Mouse (Mus musculus) forebrain, embryonic 11.5 days (tissue): ENCODE measurements at regions not wholly inside any gene's neighbourhood (a gene's known extent, or its start where the extent isn't known, plus 50 kb on each side); places are given as distances from the start of the nearest gene placed in this dataset.
A peak's percentile ranks its signal among the peaks of the same experiment; 100 is the strongest.

Experiments used
- ATAC-seq: fragments of 200-750 bp; cut with Nextera tagmentation; replicated peaks from 2 replicates; pipeline ENCODE4 v1.8.0; 2017; ENCODE audit warnings: moderate TSS enrichment; ENCODE audit not compliant: low FRiP score
- DNase-seq: peaks from one replicate; pipeline ENCODE4 v3.0.0-alpha.2; 2017; ENCODE audit warnings: low spot score
- H3K27ac ChIP-seq: fragments of 300-500 bp; sonication (generic); 2 replicates; pipeline ENCODE4 v1.5.1; 2014; ENCODE audit warnings: low read depth, low read length
- H3K27me3 ChIP-seq: fragments of 300-500 bp; sonication (generic); 2 replicates; pipeline ENCODE4 v1.6.1; 2014; ENCODE audit warnings: mild to moderate bottlenecking, low read length, mixed read lengths; ENCODE audit not compliant: control insufficient read depth, insufficient read depth
- H3K36me3 ChIP-seq: fragments of 300-500 bp; sonication (generic); 2 replicates; pipeline ENCODE4 v1.6.1; 2014; ENCODE audit warnings: mild to moderate bottlenecking, low read length, moderate library complexity, mixed read lengths; ENCODE audit not compliant: control insufficient read depth, insufficient read depth
- H3K4me1 ChIP-seq: fragments of 300-500 bp; sonication (generic); replicated peaks from 2 replicates; pipeline ENCODE4 v1.6.1; 2014; ENCODE audit warnings: low read length, mixed read lengths; ENCODE audit not compliant: control insufficient read depth, insufficient read depth
- H3K4me2 ChIP-seq: fragments of 300-500 bp; sonication (generic); 2 replicates; pipeline ENCODE4 v1.6.1; 2014; ENCODE audit warnings: low read depth, mild to moderate bottlenecking, low read length, moderate library complexity, mixed read lengths; ENCODE audit not compliant: severe bottlenecking
- H3K4me3 ChIP-seq: fragments of 300-500 bp; sonication (generic); 2 replicates; pipeline ENCODE4 v1.5.1; 2014; ENCODE audit warnings: low read depth, low read length
- H3K9ac ChIP-seq: fragments of 300-500 bp; sonication (generic); 2 replicates; pipeline ENCODE4 v1.6.1; 2014; ENCODE audit warnings: low read length
- H3K9me3 ChIP-seq: fragments of 300-500 bp; sonication (generic); 2 replicates; pipeline ENCODE4 v1.6.1; 2016; ENCODE audit warnings: low read length, mixed read lengths; ENCODE audit not compliant: control insufficient read depth
- WGBS: fragments of 180-500 bp; shearing (Covaris S2); extraction: QIAGEN DNeasy Blood & Tissue Kit; methylation state at CpG from one replicate; pipeline ENCODE4 v1.1.7; 2014; 5-methylcytosine and 5-hydroxymethylcytosine counted together

DNA sequence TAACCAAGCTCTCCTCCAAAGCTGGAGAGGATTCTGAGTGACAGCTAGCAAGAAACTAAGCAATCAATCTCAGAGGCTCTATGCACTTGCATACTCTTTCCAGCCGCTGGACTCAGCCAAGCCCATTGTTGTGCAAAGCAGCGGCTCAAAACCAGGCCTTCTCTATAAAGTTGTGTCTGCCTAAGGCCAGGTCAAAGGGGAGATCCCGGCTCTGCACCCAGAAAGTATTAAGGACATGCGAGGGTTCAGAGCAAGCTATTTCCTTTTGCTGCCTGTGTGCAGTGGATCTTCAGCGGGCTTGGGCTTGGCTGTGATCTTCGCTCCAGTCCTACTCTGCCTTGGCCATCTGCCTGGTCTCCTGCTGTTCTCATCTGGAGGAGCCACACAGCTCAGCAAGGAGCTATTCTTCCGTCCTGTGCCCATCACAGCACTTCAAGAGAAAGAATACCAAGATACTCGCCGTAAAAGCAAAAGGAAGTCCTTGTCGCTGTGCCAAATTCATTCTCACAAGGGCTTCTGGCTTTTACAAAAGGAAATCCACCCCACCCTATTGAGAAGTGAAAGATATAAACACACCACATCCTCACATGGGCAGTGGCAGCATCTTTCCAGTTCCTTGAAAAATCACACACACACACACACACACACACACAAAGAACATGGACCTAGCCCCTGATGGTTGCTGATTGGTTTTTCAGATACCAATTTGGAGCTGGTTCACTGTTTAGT lies 646.6 kb downstream of the Adgrl2 start:
- DNase-seq (peak; percentile 68), ATAC-seq (peak; percentile 84)
- H3K27me3 ChIP-seq = no peaks in the 10 kb centered on the region
- H3K4me1 ChIP-seq = peaks cover 5% of the 10 kb centered on the region; the same call in 1 of the 2 replicates
- no peak overlapping the region for H3K4me3 ChIP-seq
- H3K9me3 ChIP-seq = no peaks in the 10 kb centered on the region
- H3K27ac ChIP-seq = peak overlapping the region; percentile 25; the same call in 1 of the 2 replicates
- no peaks in the 10 kb centered on the region for H3K36me3 ChIP-seq
- WGBS = 3% methylated on average over 10 of the region's 10 CpGs
- H3K9ac ChIP-seq = no peak overlapping the region
- H3K4me2 ChIP-seq = peak overlapping the region; percentile 12; the same call in 1 of the 2 replicates

DNA sequence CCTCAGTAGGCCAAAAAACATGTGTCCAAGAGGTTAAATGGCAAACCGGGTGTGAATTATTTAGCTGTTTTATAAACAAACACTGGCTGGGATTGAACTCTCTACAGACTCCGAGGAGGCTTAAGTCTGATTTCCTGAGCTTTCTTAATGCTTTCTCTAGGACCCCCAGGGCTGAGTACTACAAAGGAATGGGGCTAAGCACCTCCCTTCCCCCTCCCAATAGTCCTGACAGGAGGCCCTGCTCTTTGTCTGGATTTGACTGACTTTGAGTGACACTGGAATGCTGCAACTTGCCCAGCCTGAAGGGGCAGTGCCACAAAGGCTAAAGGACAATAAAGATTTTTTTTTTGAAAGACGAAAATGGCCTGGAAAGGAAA lies 647.1 kb downstream of the Adgrl2 start:
- peak; percentile 64 for DNase-seq
- H3K9ac ChIP-seq = no peak overlapping the region
- WGBS = 0% methylated on average over 3 of the region's 3 CpGs
- peak overlapping the region; percentile 25 for H3K27ac ChIP-seq
- no peak overlapping the region for H3K4me3 ChIP-seq
- no peaks in the 10 kb centered on the region for H3K27me3 ChIP-seq
- H3K4me2 ChIP-seq = no peak overlapping the region; the same call in 1 of the 2 replicates
- peak; percentile 93 for ATAC-seq
- H3K4me1 ChIP-seq = peaks cover 5% of the 10 kb centered on the region; the same call in 1 of the 2 replicates
- H3K9me3 ChIP-seq = no peaks in the 10 kb centered on the region
- no peaks in the 10 kb centered on the region for H3K36me3 ChIP-seq

DNA sequence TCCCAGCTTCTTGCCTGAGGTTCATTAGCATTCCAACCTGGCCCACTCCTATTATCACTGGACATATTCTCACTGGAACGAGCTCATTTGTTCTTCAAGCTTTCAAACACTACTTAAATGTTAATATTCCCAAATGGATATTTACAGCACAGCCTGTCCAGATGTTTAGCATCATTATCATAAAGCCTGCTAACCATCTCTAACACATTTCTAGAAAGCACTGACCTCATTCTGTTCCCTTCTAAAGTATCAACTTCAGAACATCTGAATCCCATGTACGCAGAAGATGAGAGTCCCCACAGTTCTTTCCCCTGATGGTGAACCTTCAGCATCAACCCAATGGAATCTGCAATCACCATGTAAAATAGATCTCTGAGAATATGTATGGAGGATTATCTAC lies 651.1 kb downstream of the Adgrl2 start:
- H3K27ac ChIP-seq = no peak overlapping the region
- H3K9ac ChIP-seq = no peak overlapping the region
- H3K9me3 ChIP-seq = no peaks in the 10 kb centered on the region
- DNase-seq = no peak
- no peaks in the 10 kb centered on the region for H3K36me3 ChIP-seq
- peaks cover 5% of the 10 kb centered on the region; the same call in 1 of the 2 replicates for H3K4me1 ChIP-seq
- no peak overlapping the region for H3K4me3 ChIP-seq
- ATAC-seq = no peak
- H3K4me2 ChIP-seq = no peak overlapping the region
- no peaks in the 10 kb centered on the region for H3K27me3 ChIP-seq
- 82% methylated on average over 2 of the region's 2 CpGs for WGBS

DNA sequence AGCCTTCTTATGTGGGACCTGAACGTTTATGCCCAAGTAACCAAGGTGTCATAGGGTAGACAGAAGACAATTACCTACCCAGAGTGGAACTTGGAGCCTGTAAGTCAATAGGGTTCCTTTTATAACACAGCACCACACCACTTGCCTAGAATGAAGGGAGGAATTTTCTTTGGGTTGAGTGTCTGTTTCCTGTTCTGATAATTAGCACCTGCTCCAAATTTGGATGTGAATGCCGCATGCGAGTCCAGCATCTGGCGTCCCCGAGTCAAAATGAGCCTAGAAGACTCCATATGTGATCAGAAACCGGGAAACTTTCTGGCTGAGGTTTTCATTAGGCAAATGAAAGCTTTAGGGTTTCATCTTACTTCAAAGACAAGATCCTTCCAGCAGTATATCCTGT lies 653.7 kb downstream of the Adgrl2 start:
- Histone ChIP-seq H3K36me3 (no peaks in the 10 kb centered on the region), H3K27ac (no peak overlapping the region), H3K4me3 (no peak overlapping the region), H3K4me2 (no peak overlapping the region), H3K9me3 (no peaks in the 10 kb centered on the region), H3K9ac (no peak overlapping the region), H3K27me3 (no peaks in the 10 kb centered on the region), H3K4me1 (no peaks in the 10 kb centered on the region)
- WGBS = 71% methylated on average over 6 of the region's 6 CpGs
- DNase-seq = no peak
- ATAC-seq = no peak

GRCm38 (mm10) chr3:148336091-148336511 lies 654.3 kb downstream of the Adgrl2 start:
- Histone ChIP-seq H3K9ac (no peak overlapping the region), H3K27ac (no peak overlapping the region), H3K4me2 (no peak overlapping the region), H3K4me3 (no peak overlapping the region), H3K36me3 (no peaks in the 10 kb centered on the region), H3K9me3 (no peaks in the 10 kb centered on the region), H3K27me3 (no peaks in the 10 kb centered on the region), H3K4me1 (no peaks in the 10 kb centered on the region)
- 72% methylated on average over 15 of the region's 15 CpGs for WGBS
- ATAC-seq = no peak
- no peak for DNase-seq

- DNase-seq (no peak), ATAC-seq (no peak)
- Histone ChIP-seq H3K27me3 (no peaks in the 10 kb centered on the region), H3K9me3 (no peaks in the 10 kb centered on the region), H3K9ac (no peak overlapping the region), H3K4me2 (no peak overlapping the region), H3K4me1 (no peaks in the 10 kb centered on the region), H3K36me3 (no peaks in the 10 kb centered on the region), H3K4me3 (no peak overlapping the region), H3K27ac (no peak overlapping the region)
- WGBS = 86% methylated on average over 7 of the region's 7 CpGs
These were observed 654.7 kb downstream of the Adgrl2 start for GRCm38 (mm10) chr3:148335654-148336053.

DNA sequence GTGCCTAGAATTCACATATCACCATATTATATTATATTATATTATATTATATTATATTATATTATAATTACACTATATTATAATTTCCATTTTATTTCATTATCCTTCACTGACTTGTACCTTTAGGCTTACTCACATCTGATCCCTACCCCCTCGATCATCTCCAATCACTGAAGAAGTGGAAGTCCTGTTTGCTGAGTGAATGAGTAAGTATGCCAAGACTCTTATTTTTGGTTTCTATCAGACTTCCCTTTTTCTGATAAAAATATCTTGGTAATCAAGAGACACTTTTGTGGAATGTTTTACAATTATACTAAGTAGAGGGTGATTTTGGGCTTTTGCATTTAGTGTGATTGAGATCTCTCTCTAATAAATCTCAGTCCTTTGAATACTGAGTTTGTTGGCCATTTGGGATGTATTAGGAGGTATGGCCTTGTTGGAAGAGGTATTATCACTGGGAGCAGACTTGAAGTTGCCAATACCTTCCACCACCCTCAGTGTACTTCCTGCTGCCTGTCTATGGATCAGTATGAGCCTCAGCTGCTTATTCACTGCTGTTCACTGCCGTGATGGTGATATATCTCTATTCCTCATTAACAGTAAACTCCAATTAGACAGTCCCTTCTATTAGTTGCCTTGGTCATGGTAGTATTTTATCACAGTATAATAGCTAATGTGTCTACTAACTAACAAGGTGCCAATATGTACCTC lies 665.3 kb downstream of the Adgrl2 start:
- ATAC-seq = no peak
- Histone ChIP-seq H3K36me3 (no peaks in the 10 kb centered on the region), H3K9me3 (no peaks in the 10 kb centered on the region), H3K9ac (no peak overlapping the region), H3K4me1 (no peaks in the 10 kb centered on the region), H3K27me3 (no peaks in the 10 kb centered on the region), H3K4me2 (no peak overlapping the region), H3K27ac (no peak overlapping the region), H3K4me3 (no peak overlapping the region)
- DNase-seq = no peak
- 88% methylated on average over 2 of the region's 2 CpGs for WGBS

- H3K9me3 ChIP-seq = no peaks in the 10 kb centered on the region
- no peak for DNase-seq
- H3K9ac ChIP-seq = no peak overlapping the region
- no peak overlapping the region for H3K27ac ChIP-seq
- H3K36me3 ChIP-seq = no peaks in the 10 kb centered on the region
- no peaks in the 10 kb centered on the region for H3K27me3 ChIP-seq
- no peak overlapping the region for H3K4me3 ChIP-seq
- WGBS = 96% methylated on average over 3 of the region's 3 CpGs
- H3K4me1 ChIP-seq = no peaks in the 10 kb centered on the region
- no peak for ATAC-seq
- no peak overlapping the region for H3K4me2 ChIP-seq
These were observed 668.5 kb downstream of the Adgrl2 start for GRCm38 (mm10) chr3:148321894-148322293.
